Mouse (Mus musculus) kidney, embryonic 16.5 days (tissue): ENCODE data around the gene Ptpn11. TPM values are rescaled to one million over a fixed set of nuclear protein-coding genes. Genes with fewer than 3 reads are reported as not detected.

ENCODE experiments used
- ATAC-seq: fragments of 200-750 bp; cut with Nextera tagmentation; 2 replicates; pipeline ENCODE4 v1.8.0; 2017; ENCODE audit warnings: moderate TSS enrichment; ENCODE audit not compliant: low FRiP score, low TSS enrichment
- H3K27ac ChIP-seq: fragments of 300-500 bp; sonication (generic); 2 replicates; pipeline ENCODE4 v1.5.1; 2014; ENCODE audit warnings: low read length
- H3K27me3 ChIP-seq: fragments of 300-500 bp; sonication (generic); 2 replicates; pipeline ENCODE4 v1.6.1; 2014; ENCODE audit warnings: low read length, control low read depth, mixed read lengths; ENCODE audit not compliant: insufficient read depth
- H3K36me3 ChIP-seq: fragments of 300-500 bp; sonication (generic); 2 replicates; pipeline ENCODE4 v1.6.1; 2014; ENCODE audit warnings: low read length, control low read depth, mixed read lengths; ENCODE audit not compliant: insufficient read depth
- H3K4me1 ChIP-seq: fragments of 300-500 bp; sonication (generic); 2 replicates; pipeline ENCODE4 v1.6.1; 2014; ENCODE audit warnings: low read length, control low read depth, mixed read lengths; ENCODE audit not compliant: insufficient read depth
- H3K4me2 ChIP-seq: fragments of 300-500 bp; sonication (generic); replicated peaks from 2 replicates; pipeline ENCODE4 v1.6.1; 2014; ENCODE audit warnings: low read depth, low read length
- H3K4me3 ChIP-seq: fragments of 300-500 bp; sonication (generic); 2 replicates; pipeline ENCODE4 v1.5.1; 2014; ENCODE audit warnings: mild to moderate bottlenecking, low read length
- H3K9ac ChIP-seq: fragments of 300-500 bp; sonication (generic); replicated peaks from 2 replicates; pipeline ENCODE4 v1.6.1; 2014; ENCODE audit warnings: low read length
- H3K9me3 ChIP-seq: fragments of 300-500 bp; sonication (generic); 2 replicates; pipeline ENCODE4 v1.6.1; 2016; ENCODE audit warnings: low read length, control low read depth
- WGBS: fragments of 180-500 bp; shearing (Covaris S2); extraction: QIAGEN DNeasy Blood & Tissue Kit; methylation state at CpG from one replicate; pipeline ENCODE4 v1.1.7; 2014; 5-methylcytosine and 5-hydroxymethylcytosine counted together
- polyA plus RNA-seq: library from polyadenylated mRNA; unstranded; fragments of >200 nt; fragmentation: Nextera tagmentation; extraction: Ambion mirVana; gene quantifications from 2 replicates; pipeline ENCODE4 v1.2.1, GENCODE M21; 2015

Ptpn11 gene
- polyA plus RNA-seq, 1 experiment from 2014 or later, result 17.0 TPM

GRCm38 (mm10) chr5:121124208-121125185 is 66.7 kb downstream of the Ptpn11 start:
- H3K36me3 ChIP-seq, result peaks cover 3% of the 10 kb centered on the region; the same call in 1 of the 2 replicates
- H3K4me2 ChIP-seq, result no peak overlapping the region
- no peaks in the 10 kb centered on the region for H3K9me3 ChIP-seq
- no peaks in the 10 kb centered on the region for H3K27me3 ChIP-seq
- no peak overlapping the region for H3K27ac ChIP-seq
- WGBS, result 41% methylated on average over 5 of the region's 5 CpGs
- H3K4me3 ChIP-seq, result no peak overlapping the region
- no peak overlapping the region for H3K9ac ChIP-seq
- H3K4me1 ChIP-seq, result no peaks in the 10 kb centered on the region
- no peak for ATAC-seq

DNA sequence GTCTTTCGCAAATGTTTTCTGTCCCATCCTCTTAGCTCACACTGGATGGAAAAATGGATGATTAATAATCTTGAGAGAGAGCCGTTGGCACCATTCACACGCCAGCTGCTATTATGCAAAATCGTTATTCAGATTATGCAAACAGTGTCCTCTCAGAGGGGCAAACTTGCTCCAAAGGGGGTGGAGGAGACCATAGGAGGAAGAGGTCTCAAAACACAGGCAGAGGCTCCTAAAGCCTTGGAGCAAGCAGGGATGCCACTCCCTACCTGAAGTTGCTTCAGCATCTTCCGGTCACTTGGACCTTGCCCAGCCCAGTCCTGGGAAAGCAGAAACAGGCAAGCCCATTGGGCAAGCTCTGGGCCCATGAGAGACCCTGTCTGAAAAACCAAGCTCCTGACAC is 67.8 kb downstream of the Ptpn11 start:
- Histone ChIP-seq H3K4me1 (peaks cover 3% of the 10 kb centered on the region; the same call in 1 of the 2 replicates), H3K27me3 (no peaks in the 10 kb centered on the region), H3K4me2 (no peak overlapping the region), H3K4me3 (no peak overlapping the region), H3K27ac (no peak overlapping the region), H3K9ac (no peak overlapping the region), H3K36me3 (no peaks in the 10 kb centered on the region), H3K9me3 (no peaks in the 10 kb centered on the region)
- no peak for ATAC-seq
- WGBS, result 85% methylated on average over 5 of the region's 5 CpGs

DNA sequence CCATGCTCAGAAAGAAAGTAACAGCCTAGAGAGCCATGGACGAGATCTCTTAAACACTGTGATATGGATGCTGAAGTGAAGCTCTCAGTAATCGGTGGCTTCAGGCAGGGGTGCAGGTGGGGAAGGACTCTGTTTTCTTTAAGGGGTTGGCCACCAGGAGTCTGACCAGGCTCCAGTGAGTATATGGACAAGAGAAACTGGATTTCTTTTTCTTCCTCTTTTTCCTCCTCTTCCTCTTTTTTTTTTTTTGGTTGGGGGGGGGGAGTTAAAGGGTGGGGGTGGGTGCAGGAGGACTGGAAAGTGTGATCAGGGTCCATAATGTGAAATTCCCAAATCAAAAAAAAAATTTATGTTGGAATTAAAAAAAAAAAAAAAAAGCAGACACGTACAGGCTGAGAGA is 68.6 kb downstream of the Ptpn11 start:
- peaks cover 8% of the 10 kb centered on the region; the same call in 1 of the 2 replicates for H3K4me1 ChIP-seq

GRCm38 (mm10) chr5:121122036-121122435 is 69.2 kb downstream of the Ptpn11 start:
- WGBS, result 85% methylated on average over 3 of the region's 3 CpGs
- no peak overlapping the region for H3K27ac ChIP-seq
- no peak overlapping the region for H3K4me3 ChIP-seq
- H3K4me1 ChIP-seq, result peaks cover 10% of the 10 kb centered on the region; the same call in 1 of the 2 replicates
- no peak overlapping the region for H3K4me2 ChIP-seq
- no peaks in the 10 kb centered on the region for H3K27me3 ChIP-seq
- no peaks in the 10 kb centered on the region for H3K9me3 ChIP-seq
- no peak for ATAC-seq
- H3K9ac ChIP-seq, result no peak overlapping the region
- H3K36me3 ChIP-seq, result no peaks in the 10 kb centered on the region

More for the DNA sequence above, 68.6 kb downstream of the Ptpn11 start:
- ATAC-seq, result no peak
- H3K27me3 ChIP-seq, result no peaks in the 10 kb centered on the region
- no peak overlapping the region for H3K4me2 ChIP-seq
- no peaks in the 10 kb centered on the region for H3K9me3 ChIP-seq
- no peak overlapping the region for H3K4me3 ChIP-seq
- WGBS, result 76% methylated on average over 3 of the region's 3 CpGs
- H3K27ac ChIP-seq, result no peak overlapping the region
- no peaks in the 10 kb centered on the region for H3K36me3 ChIP-seq
- no peak overlapping the region for H3K9ac ChIP-seq

DNA sequence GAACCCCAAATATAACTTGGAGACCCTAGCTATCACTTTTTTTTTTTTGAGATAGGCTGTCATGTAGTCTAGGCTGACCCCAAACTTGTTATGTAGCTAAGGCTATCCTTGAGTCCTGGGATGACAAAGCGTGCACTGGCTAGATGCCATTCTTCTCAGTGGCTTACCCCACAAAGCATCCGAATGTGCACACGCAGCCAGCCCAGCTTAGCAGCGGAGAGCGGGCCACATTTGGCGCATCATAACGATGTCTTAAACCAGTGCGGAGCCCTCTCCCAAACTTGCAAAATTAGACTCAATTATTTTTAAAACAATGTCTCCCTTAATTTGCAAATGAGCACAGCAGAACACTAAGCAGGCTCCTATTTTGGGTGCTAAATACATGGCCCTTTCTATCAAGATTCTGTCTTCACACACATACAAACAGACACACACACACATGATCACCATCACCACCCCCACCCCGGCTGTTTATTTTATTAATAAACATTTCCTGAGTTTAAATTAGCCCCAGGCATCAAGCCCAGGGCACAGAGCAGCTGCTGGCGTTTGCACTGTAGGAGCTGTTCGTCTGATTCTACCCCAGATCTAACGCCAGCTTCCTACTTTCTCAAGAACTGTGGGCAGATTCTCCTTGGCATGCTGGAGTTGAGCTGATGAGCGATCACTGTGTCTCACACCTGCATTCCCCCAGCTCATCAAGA is 71.7 kb downstream of the Ptpn11 start:
- H3K27ac ChIP-seq, result no peak overlapping the region
- no peak overlapping the region for H3K9ac ChIP-seq
- H3K4me1 ChIP-seq, result peaks cover 10% of the 10 kb centered on the region; the same call in 1 of the 2 replicates
- no peak overlapping the region for H3K4me2 ChIP-seq
- H3K9me3 ChIP-seq, result no peaks in the 10 kb centered on the region
- 83% methylated on average over 13 of the region's 13 CpGs for WGBS
- H3K4me3 ChIP-seq, result no peak overlapping the region
- no peak for ATAC-seq
- H3K27me3 ChIP-seq, result no peaks in the 10 kb centered on the region
- no peaks in the 10 kb centered on the region for H3K36me3 ChIP-seq

DNA sequence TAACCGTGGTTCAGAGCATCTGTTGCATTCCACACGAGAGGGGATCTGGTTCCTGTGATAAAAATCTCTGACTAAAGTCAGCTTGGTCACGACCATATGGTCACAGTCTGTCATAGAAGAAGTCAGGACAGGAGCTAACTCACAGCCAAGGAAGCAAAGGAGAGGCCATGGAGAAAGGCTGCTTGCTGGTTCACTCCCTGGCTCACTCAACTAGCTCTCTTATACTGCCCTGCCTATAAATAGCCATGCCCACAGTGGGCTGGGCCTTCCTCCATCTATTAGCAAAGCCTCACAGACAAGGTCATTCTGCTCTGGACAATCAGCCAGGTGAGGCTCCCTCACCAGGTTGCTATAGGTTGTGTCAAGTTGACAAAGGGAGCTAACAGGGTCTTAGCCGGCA is 72.9 kb downstream of the Ptpn11 start:
- ATAC-seq, result peak; percentile 39; the same call in 1 of the 2 replicates
- no peak overlapping the region for H3K4me2 ChIP-seq
- peak overlapping the region; percentile 67; the same call in 1 of the 2 replicates for H3K27ac ChIP-seq
- H3K9ac ChIP-seq, result no peak overlapping the region
- WGBS, result 34% methylated on average over 4 of the region's 4 CpGs
- no peaks in the 10 kb centered on the region for H3K27me3 ChIP-seq
- H3K36me3 ChIP-seq, result no peaks in the 10 kb centered on the region
- H3K4me1 ChIP-seq, result peaks cover 10% of the 10 kb centered on the region; the same call in 1 of the 2 replicates
- H3K4me3 ChIP-seq, result no peak overlapping the region
- no peaks in the 10 kb centered on the region for H3K9me3 ChIP-seq

GRCm38 (mm10) chr5:121116941-121117340 is 74.3 kb downstream of the Ptpn11 start:
- peaks cover 10% of the 10 kb centered on the region; the same call in 1 of the 2 replicates for H3K4me1 ChIP-seq
- no peak overlapping the region for H3K4me2 ChIP-seq
- no peak for ATAC-seq
- H3K9me3 ChIP-seq, result no peaks in the 10 kb centered on the region
- H3K36me3 ChIP-seq, result no peaks in the 10 kb centered on the region
- H3K27me3 ChIP-seq, result no peaks in the 10 kb centered on the region
- H3K27ac ChIP-seq, result no peak overlapping the region
- H3K9ac ChIP-seq, result no peak overlapping the region
- H3K4me3 ChIP-seq, result no peak overlapping the region
- WGBS, result 46% methylated on average over 3 of the region's 3 CpGs

GRCm38 (mm10) chr5:121115391-121116157 is 75.6 kb downstream of the Ptpn11 start:
- Histone ChIP-seq H3K9ac (no peak overlapping the region), H3K4me3 (no peak overlapping the region), H3K36me3 (no peaks in the 10 kb centered on the region), H3K27ac (no peak overlapping the region), H3K27me3 (no peaks in the 10 kb centered on the region), H3K4me1 (peaks cover 10% of the 10 kb centered on the region; the same call in 1 of the 2 replicates), H3K9me3 (no peaks in the 10 kb centered on the region), H3K4me2 (no peak overlapping the region)
- ATAC-seq, result no peak
- WGBS, result 77% methylated on average over 8 of the region's 8 CpGs

DNA sequence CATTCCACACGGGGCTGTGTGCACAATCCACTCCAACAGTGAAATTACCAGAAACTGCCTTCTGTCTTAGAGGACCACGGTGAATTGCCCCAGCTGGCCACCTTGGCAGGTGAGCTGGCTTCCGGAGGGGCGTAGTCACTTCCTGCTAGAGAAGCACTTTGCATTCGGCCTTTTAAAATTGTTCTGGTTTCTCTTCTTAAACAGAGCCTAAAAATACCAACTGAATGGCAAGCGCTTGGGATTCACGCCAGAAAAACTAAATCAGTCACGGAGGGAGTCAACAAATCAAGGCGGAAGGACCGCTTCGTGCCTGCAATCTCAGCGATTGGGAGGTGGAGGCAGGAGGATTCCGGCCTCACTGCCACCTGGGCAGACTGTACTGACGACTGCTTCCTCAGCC is 77.0 kb downstream of the Ptpn11 start:
- H3K9ac ChIP-seq, result no peak overlapping the region
- no peaks in the 10 kb centered on the region for H3K27me3 ChIP-seq
- no peaks in the 10 kb centered on the region for H3K36me3 ChIP-seq
- H3K27ac ChIP-seq, result no peak overlapping the region
- no peak for ATAC-seq
- H3K4me2 ChIP-seq, result no peak overlapping the region
- H3K9me3 ChIP-seq, result no peaks in the 10 kb centered on the region
- H3K4me3 ChIP-seq, result no peak overlapping the region
- 74% methylated on average over 14 of the region's 14 CpGs for WGBS
- H3K4me1 ChIP-seq, result peaks cover 10% of the 10 kb centered on the region; the same call in 1 of the 2 replicates
